Mouse (Mus musculus) bone marrow macrophage, adult 2 months (primary cell): ENCODE measurements at regions not wholly inside any gene's neighbourhood (a gene's known extent, or its start where the extent isn't known, plus 50 kb on each side); places are given as distances from the start of the nearest gene placed in this dataset.

Experiments used
- CTCF ChIP-seq: IDR thresholded peaks from 2 replicates; pipeline ENCODE4 v1.5.1; 2012; ENCODE audit warnings: low read depth, mild to moderate bottlenecking, low read length, moderate library complexity
- POLR2A ChIP-seq: IDR thresholded peaks from 2 replicates; pipeline ENCODE4 v1.6.1; 2012; ENCODE audit warnings: mild to moderate bottlenecking, low read depth, low read length, borderline replicate concordance

GRCm38 (mm10) chr1:61297361-61297760 is 319.6 kb downstream of the Icos start:
- no peak for TF ChIP-seq CTCF
- no peak for TF ChIP-seq POLR2A
